Mouse (Mus musculus) liver, adult 10 weeks (tissue): ENCODE measurements around the gene Gm12695. TPM values are rescaled to one million over a fixed set of nuclear protein-coding genes. Genes with fewer than 3 reads are reported as not detected.

Source experiments
- polyA plus RNA-seq: library from polyadenylated mRNA; stranded (reverse); fragments of 350-450 nt; fragmentation: Illumina TruSeq; extraction: RNeasy Lipid Tissue Mini Kit (QIAGEN cat#74804); gene quantifications from one replicate; pipeline ENCODE4 v1.2.3, GENCODE M21; 2014; ENCODE audit warnings: low read depth, low replicate concordance

Gm12695 gene
- polyA plus RNA-seq, result not detected

GRCm38 (mm10) chr4:96785086-96785485 is at the start of gene Gm12695:
Gm12695 (minus strand) TSS chr4:96785186.

Other genes starting within 250 kb of the Gm12695 start
- gene Cyp2j6, start 231.5 kb downstream of the Gm12695 start, polyA plus RNA-seq, result 117 TPM
- gene Cyp2j9, start 193.6 kb downstream of the Gm12695 start, polyA plus RNA-seq, result 7.4 TPM
- gene Cyp2j5, start 121.0 kb downstream of the Gm12695 start, polyA plus RNA-seq, result 1,607 TPM